Mouse (Mus musculus) cerebellum, postnatal 14 days (tissue): ENCODE measurements around the gene Iqce.

Source experiments
- DNase-seq, 2 experiments: peaks; one replicate each; pipeline ENCODE4 v3.0.0; 2021; ENCODE audit warnings: mixed read lengths in 2 of 2

The Iqce gene

DNA sequence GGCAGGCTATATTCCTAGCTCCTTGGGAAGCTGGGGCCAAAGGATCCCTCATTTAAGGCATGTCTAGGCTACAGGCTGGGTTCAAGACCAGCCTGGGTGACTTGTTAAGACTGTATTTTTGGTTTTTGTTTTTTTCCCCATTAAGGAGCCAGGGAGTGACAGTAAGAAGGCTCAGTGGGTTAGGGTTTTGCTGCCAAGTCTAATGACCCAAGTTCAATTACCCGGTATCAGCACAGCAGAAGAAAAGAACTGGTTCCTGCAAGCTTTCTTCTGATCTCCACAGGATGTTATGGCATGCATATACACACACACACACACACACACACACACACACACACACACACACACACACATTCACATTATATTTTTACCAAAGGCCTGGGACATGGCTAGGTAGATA is 41.8 kb downstream of the Iqce start:
- DNase-seq = no peak

DNA sequence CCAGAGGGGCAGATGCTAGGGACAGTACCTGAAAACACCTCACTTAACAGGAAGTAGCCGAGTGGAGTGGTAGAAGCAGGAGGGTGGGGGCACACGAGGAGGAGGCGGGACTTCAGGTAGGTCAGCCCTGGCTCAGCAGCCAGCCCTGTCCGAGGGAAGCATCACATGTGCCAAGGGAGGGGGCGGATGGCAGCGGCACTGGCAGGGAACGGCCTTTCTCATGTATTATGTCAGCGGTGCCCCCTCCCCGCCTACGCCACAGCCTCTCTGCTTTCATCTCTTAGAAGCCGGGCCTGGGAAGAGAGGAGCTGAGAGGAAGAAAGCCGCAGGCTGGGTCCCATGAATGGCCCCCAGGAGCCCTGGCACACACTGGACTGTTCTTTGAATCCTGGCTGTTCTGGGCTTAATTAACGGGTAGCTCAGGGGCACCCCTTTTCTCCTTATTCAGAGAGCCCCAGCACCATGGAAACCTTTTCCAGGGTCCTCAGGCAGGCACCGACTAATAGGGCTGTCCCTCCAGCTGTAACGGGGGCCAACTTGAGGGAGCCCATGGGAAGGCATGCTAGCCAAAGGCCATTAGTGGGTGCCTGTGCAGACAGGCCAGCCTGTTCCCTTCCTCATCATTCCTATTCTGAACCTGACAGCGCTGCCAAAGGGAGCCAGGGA is 42.4 kb downstream of the Iqce start:
- DNase-seq = peak; percentile 72 to 82

DNA sequence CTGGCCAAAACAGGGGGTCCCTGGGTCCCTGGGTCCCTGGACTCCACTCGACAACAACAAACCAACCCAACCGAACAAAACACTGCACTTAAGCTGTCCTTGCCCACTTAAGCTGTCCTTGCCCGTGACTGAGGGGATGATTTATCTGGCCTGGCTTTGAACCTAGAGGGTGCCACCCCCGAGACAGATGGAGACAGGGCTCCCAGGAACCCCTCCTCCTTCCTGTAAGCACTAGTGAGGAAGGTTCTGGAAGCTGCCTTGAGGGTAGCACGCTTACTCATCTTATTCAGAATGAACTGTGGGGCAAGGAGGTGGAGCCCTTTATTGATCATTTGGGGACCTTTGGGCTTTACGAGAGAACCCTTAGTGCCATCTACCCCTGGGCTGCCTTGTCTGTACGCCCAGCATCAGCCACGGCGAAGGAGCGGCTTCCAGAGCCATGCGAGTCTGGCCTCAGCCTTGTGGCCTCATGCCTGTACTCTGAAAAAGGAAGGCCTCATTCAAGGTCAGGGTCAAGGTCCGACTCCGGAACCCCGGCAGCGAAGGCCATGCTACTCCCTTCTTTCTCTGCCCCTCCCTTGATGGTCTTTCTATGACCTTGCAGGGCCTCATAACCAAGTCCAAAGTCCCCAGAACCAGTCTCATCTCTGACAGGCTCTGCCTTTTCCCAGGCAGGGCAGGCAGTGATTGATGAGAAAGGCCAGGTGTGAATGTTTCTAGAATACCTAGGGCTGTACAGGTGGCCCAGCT is 47.9 kb downstream of the Iqce start:
- DNase-seq = no peak

DNA sequence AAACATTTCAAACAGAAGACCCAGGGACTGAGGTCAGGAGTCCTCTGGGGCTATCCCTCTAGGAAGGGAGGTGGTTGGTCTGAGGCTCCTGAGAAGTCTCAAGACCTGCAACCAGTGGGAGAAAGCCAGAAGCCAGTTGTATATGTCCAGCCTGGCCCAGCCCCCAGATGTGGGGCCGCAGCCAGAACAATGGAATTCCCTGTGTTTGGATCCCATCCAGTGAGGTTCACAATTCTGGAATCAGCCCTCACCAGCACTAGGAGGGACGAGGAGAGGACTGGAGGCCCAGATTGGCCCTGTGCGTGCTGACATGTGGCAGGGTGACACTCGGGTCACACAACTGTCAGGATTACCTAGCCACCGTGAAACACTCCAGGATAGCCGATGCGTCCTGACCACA is 49.6 kb downstream of the Iqce start:
- DNase-seq = no peak

DNA sequence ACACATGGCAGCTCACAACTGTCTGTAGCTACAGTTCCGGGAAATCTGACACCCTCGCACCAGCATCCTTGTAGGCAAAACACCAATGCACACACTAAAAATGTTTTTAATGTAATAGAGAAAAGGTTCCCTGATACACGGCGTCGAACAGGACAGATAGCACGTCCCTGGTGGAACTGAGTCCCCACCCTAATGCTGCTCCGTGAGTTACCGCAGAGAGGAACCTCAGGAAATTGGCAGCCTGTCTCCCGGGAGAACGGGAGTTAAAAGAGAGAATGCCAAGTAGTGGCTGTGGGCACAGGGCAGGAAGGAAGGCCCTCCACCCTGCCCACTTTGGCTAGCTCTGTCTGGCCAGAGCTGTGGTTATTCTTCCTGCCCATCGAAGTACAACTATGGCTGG is 50.9 kb downstream of the Iqce start:
- DNase-seq = no peak

DNA sequence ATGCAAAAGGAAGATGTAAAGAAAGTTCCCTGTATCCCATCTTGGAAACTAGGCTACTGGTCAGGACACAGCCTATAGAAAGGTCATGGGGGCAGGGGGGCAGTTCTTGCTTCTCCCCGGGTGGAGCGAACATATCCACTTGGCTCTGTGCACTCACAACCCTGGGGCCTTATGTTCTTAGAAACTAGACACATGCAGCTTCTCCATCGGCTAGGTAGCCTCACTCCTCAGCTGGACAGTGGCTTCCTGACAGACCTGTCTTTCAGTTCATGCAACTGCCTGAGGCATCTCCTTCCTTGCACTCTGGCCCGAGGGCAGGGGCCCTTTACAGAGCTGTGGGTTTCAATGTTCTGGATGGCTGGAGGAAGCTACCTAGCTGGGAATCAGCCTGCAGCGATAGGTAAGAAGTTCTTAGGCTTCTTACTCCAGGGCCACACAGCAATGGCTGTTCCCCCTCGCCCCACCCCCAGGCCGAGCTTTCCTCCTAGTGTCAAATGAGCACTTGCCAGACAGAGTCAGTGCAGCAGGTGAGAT is 52.2 kb downstream of the Iqce start:
- DNase-seq = no peak

DNA sequence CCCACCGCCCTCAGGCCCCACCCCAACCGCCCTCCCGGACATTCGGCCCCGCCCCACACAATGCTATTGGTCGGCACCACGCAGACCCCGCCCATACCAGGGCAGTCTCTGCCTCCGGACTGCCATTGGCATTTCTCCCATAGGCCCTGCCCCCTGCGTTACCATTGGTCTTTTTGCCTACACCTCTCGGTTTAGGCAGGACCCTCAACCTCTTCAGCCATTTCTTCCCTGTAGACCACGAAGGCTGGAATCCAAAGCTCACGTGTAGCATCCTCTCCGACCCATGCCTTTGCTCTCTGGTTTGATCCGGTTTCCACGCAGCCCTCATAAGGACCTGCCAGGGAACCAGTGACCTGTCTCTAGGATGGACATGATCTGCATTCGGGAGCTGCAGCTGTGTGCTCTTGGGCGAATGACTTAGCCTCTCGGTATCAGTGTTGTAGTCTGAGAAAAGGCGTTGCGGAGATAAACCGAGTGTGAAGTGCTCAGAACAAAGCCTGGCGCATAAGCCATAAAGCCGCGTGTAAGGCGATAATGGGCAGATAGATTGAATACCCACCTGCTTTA is 53.0 kb downstream of the Iqce start:
- peak; percentile 99 to 100 for DNase-seq

DNA sequence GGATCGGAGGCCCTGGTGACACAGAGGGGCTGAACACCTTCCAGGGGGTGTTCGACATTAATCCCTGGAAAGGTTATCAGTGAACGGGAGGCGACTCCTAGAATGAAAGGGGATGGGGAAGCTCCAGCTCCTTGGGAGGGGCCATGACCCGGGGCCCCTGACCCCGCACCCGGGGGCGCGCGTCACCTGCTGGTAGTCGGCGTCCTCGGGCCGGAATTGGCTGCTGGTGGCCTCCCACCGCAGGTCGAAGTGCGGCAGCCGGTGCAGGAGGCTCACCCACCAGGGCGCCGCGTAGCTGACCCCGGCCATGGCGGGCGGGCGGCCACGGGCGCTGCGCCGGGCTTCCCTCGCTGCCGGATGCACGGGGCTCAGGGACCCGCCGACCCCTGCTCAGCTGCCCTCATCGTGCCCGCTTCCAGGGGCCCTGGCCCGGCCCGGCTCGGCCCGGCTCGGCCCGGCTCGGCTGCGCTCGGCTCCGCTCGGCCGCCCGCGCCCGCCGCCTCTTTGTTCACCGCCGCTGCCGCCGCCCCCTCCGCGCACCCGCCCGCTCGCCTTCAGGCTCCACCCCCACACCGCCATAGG is 53.6 kb downstream of the Iqce start, which contains the start of gene Ttyh3:
TSS of gene Ttyh3 (minus strand) at position 513 of the 582 bp plus-strand sequence.
- no peak for DNase-seq

DNA sequence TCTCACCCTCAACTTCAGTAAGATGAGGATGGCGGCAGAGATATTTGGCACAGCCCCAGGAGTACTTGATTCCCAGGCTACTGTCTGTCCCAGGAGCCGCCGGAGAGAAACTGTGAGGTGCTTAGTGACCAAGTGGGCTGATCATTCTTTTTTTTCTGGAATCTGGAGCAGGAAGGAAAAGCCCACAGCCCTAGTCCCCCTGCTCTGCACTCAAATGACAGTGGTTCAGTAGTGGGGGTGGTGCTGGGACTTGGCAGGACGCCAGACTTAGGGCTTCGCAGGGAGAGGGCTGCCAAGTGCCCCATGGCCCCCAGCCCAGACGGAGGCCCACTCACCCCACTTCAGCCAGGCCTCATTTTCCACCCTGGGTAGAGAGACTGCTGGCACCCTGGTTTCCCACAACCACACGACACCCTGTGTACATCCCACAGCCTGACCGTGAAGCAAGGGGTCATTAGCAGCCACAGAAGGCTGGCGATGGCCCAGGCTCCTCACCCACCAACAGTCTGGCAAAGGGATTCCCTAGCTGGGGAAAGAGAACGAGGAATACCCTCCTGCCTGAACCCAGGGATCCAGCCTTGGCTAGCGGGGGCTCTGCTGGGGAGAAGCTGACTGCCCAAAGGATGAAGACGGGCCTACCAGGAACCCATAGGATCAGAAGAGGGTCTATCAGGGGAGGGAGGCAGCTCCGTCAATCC is 54.2 kb downstream of the Iqce start:
- DNase-seq = peak; percentile 75 to 81

DNA sequence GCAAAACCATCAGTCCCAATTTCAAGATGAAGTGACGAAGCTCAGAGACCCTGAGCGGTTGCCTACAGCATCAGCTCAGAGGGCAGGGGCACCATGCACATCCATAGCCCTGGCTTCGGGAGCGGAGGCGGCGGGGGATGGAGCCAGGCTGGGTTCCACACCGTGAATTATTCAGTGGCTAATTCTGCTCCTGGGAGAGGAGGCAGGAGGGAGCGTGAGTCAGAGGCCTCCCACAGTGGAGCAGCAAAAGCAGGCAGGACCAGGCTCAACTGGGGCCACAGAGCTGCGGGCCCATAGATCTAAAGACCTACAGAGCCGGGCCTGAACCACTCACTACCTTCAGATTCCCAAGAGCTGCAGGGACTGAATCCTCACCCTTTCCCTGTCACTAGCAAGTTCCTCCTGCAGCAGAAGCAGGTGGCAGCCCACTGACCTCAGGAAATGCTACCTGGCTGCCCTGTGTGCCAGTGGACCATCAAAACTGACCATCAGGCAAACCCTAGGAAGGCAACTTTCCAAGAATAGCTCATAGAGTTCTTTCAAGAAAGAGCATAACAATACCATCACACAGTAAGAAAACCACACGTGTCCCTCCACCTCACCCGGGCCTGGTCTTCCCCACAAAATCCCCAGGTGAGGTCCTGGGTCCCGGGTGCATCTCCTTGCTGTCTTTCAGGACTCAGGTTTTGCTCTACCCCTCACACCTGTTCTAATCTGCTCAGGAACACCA is 55.0 kb downstream of the Iqce start:
- no peak for DNase-seq

DNA sequence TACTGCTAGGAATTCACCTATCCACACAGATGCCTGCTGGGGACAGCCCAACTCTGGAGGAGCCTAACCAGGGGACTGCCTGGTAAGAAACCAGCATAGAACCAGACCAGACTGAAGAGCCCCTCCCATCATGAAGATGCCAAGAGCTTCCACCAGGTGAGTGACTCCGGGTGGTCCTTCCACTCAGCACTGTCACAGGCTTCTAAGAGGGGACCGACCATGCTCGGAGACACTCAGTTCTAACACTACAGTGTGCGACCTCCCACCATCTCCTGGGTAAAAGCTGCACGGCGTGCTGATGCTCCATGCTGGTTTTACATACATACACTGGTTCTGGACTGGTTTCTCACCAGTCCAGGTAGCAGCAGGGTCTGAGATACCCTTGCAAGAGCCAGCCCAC is 56.0 kb downstream of the Iqce start:
- no peak for DNase-seq

DNA sequence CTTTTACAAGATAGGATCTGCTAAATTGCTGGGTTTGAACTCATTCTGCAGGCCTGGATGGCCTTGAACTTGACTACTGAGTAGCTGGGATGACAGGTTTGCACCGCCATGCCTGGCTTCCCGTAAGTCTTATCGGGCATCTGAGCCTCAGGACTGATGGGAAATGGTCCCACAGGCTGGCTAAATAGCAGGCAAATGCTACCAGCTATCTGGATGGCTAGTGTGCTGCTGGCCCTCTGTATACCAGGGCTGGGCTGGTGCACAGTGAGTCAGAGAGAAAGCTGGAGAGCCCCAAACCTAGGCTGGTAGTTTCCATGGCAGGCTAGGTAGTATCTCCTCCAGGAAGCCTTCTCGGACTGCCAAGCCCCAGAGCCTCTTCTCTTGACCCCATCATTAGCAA is 56.7 kb downstream of the Iqce start:
- DNase-seq = no peak

DNA sequence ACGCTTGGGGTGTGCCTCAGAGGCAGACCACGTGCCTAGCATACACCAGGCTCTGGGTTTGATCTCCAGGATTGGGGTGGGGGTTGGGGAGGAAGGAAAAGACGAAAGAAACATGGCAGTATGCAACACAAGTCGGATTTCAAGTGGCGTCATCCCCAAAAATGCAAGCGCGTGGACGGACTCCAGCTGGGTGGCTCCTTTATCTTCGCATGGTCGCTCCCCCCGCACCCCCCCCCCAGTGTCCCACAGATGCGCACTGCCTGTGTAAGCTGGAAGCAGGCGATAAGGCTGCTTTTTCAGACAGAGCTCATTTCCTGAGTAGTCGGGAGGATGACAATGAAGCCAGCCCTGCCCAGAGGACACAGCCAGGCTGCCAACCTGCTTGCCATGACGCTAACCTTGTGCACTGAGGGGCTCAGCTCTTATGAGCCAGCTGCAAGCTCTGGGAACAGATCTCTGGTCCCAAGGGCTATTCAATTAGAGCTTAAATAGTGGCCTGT is 57.4 kb downstream of the Iqce start:
- DNase-seq = no peak

DNA sequence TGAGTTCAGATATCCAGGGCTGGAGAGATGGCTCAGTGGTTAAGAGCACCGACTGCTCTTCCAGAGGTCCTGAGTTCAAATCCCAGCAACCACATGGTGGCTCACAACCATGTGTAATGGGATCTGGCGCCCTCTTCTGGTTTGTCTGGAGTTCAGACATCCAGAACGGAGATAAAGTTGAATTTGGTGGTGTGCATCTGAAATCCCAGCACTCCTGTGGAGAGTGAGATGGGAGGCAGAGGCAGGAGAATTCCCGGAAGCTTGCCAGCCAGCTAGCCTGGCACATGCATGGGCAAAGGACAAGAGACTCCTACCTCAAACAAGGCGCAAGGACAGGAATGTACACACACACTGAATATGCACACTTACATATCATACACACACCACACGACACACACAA is 57.9 kb downstream of the Iqce start:
- no peak for DNase-seq

DNA sequence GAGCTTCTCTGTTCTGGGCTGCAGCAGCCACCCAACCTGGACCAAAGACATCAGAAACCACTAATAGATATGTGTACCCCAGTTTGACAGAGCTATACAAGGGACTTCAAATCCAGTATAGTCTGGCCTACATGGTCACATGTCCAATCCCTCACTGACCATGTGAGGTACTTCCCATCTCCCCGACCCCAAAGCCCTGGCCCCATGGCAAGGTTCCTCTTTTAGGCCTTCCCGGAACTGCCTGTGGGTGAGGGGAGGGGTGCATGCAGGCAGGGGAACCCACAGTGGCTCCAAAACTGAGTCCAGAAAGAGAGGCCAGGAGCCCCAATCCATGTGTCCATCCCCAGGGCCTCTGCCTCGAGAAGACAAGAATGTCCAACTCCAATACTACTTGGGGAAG is 60.1 kb downstream of the Iqce start:
- no peak for DNase-seq

DNA sequence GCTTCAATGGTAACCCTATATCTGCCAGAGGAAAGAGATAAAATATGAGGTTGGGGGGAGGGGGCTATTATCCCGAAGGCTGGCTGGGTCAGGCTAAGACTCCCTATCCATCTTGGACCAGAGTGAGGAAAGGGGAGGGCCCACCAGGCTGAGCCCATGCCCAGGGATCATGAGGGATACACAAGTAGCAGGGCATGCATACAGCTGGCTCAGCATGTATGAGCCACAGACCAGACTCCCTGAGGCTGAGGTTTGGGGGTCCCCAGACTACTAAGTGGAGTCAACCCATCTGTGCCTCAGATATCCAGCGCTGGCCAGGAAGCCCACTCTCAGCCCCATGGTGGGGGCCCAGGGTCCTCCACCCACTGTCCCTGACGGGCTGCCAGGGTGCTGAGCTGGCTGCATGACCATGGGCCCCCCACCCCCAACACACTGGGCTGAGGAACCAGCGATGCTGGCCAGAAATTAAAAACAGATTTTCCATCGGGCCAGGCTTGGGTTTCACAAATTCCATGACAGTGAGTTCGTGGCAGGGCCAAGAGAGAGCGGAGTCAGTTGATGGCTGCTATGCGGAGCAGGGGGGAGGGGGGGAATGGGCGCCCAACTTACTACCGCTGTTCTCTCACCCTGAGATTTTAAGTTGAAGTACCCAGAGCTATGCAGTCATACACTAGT is 60.8 kb downstream of the Iqce start:
- no peak for DNase-seq

DNA sequence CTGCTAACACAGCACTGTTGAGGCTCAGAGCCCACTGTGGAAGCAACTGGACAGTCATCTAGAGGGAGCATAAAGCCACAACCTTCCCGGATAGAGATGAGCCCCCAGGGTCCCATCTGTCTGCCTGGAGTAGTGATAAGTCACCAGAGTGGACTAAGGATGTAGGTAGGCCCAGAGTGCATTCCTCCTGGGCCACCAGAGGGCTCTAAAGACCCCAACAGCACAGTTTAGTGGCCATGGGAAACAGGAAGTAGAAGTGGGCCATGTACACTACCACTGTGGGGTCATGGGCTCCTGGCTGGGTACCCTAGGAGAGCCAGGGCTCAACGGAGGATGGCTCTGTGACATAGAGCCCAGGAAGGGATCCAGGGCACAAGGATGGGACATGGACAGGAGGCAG is 61.4 kb downstream of the Iqce start:
- no peak for DNase-seq

DNA sequence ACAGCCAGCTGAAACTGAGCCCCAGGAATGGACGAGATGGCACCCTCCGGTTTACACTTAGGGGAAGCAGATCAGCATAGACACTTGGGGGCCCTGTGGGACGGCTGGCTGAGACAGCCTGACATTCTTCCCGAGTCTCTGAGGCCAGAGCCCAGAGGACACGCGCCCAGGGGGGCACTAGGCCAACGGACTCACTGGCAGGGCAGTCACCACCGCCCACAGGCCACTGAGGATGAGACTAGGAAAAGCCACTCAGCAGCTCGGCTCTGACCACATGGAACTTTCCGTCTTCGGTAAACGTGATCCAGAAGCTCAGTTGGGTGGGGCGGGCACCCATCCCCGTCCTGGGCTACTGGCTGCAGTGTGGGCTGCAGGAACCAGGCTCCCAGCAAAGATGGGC is 62.3 kb downstream of the Iqce start:
- no peak for DNase-seq

DNA sequence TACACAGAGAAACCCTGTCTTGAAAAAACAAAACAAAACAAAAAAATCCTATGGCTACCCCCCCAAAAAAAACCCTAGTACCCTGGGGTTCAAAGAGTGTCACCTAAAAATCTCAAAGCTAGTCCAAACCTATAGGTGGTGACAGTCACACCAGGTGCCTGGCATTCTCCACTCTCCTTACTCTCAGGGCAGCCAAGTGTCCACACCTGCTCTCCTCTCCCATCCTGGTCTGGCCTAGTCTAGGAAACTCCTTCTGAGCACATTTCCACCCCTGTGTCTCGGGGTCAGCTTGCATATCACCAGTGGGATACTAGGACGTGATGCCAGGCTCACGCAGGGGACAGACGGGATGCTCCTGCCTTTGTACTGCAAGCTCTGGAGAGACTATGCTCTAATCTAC is 62.9 kb downstream of the Iqce start:
- no peak for DNase-seq

DNA sequence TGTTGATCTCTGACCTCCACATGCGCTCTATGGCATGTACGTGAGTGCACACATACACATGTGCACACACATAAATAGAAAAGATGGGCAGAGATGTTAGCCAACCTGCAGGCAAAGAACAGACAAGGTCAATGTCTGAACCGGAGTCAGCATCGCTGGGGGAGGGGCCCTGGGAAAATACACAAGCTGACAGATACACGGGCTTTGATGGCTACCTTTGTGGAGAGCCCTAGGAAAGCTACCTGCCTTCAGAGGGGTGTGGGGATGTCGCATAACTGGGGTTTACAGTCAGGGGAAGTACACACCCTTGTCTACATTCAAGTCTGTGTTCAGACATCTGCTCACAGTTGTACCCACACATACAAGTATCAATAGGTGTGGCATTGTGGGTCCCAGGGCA is 63.7 kb downstream of the Iqce start:
- no peak for DNase-seq

DNA sequence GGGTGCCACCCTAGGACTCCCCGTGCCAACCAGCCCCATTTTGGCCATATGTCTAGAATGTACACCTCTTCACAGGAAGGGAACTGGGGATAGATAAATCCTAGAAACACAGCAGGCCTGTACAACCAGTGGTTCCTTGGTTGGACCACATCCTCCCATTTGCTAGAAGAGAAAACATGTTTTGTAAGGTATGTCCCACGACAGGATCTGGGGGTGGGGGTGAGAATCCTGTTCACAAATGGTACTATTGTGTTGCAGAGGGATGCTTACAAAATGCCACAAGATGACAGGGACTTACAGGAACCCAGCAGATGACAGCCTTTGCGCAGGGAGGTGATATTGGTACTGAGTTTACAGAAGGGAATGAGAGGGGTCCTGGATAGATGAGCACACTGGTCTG is 64.2 kb downstream of the Iqce start:
- no peak for DNase-seq

DNA sequence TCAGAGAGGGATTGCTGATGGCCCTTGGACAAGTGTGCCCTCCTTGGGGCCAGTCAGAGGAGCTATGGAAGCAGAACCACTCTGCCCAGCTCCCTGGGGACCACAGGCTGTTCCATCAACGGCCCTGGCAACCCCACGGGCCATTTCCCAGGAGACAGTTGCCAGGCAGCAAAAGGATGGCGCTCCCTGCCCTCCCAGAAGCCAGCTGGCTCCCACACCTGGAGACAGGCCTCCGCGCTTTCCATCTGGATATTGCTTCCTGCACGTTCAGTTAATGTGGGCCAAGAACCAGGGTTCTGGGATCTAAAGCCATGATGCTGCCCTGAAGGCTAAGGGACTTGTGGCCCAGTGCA is 65.1 kb downstream of the Iqce start:
- DNase-seq = peak; percentile 47 to 59
